Mouse (Mus musculus) liver, adult 10 weeks (tissue): Measurements from ENCODE around the gene Cfap46. TPM values are rescaled to one million over a fixed set of nuclear protein-coding genes. Genes with fewer than 3 reads are reported as not detected.

Experiments used
- polyA plus RNA-seq: library from polyadenylated mRNA; stranded (reverse); fragments of 350-450 nt; fragmentation: Illumina TruSeq; extraction: RNeasy Lipid Tissue Mini Kit (QIAGEN cat#74804); gene quantifications from one replicate; pipeline ENCODE4 v1.2.3, GENCODE M21; 2014; ENCODE audit warnings: low read depth, low replicate concordance

Cfap46 gene
- 0.29 TPM for polyA plus RNA-seq

GRCm38 (mm10) chr7:139683706-139684552 lies at the start of gene Cfap46:
Cfap46 (minus strand) TSS chr7:139683817.

GRCm38 (mm10) chr7:139582595-139582994 lies 101.0 kb downstream of the Cfap46 start, which contains the start of gene Nkx6-2:
Nkx6-2 (minus strand) TSS chr7:139582797.

Other genes starting within 250 kb of the Cfap46 start
- gene Nkx6-2, start 101.0 kb downstream of the Cfap46 start, polyA plus RNA-seq = not detected
- not detected for gene Adgra1, start 150.4 kb upstream of the Cfap46 start, polyA plus RNA-seq
- gene Kndc1, start 210.9 kb upstream of the Cfap46 start, polyA plus RNA-seq = not detected